Mouse (Mus musculus): ENCODE data around the gene Myl6. TPM values are rescaled to one million over a fixed set of nuclear protein-coding genes. Genes with fewer than 3 reads are reported as not detected.
"Not testable (repeated sequence)": the region's sequence is repeated elsewhere in the genome, so short reads cannot be mapped to it uniquely, and the experiment has no call there.

The Myl6 gene
- polyA plus RNA-seq, 1 experiment from 2014 or later = 1,202 TPM

DNA sequence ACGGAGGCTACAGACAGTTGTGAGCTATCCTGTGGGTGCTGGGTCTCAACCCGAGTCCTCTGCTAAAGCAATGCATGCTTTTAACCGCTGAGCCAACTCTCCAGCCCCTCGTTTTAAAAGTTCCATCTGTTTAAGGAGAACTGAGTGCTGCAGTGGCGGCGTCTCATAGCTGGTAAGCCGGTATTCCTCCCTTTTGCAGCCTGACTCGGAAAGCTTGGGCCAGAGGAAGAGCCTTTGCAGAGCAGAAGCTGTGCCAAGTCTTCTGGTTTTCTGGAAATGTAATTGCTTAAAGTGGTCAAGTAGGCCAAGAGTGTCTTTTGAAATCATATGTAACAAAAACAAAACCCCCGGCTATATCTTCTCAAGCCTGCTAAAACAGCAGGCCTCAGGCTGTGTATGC is 14.3 kb upstream of the Myl6 start:
- Histone ChIP-seq H3K4me3 (no peak overlapping the region), H3K27ac (replicated peaks) (no peak overlapping the region), H3K27me3 (replicated peaks) (no peaks in the 10 kb centered on the region), H3K9me3 (no peaks in the 10 kb centered on the region), H3K4me1 (peaks cover 14% of the 10 kb centered on the region), H3K4me2 (no peak overlapping the region), H3K9ac (no peak overlapping the region), H3K36me3 (peaks cover 46% of the 10 kb centered on the region)
- 72% methylated on average over 9 of the region's 9 CpGs for WGBS
- ATAC-seq (ENCODE audit: extremely low read depth, insufficient number of reproducible peaks, low FRiP score, low TSS enrichment) = no peak

DNA sequence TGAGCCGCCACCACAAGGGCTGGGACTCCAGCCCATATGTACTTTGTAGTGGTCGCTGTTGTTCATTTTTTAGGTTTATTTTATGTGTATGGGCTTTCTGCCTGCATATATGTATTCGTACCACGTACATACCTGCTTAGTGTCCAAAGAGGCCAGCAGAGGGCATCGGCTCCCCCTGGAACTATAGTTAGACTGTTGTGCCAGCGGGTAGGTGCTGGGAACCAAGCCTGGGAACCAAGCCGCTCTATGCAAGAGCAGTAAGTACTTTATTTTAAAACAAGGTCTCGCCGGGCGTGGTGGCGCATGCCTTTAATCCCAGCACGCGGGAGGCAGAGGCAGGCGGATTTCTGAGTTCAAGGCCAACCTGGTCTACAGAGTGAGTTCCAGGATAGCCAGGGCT is 12.0 kb upstream of the Myl6 start:
- H3K4me3 ChIP-seq = no peak overlapping the region
- peaks cover 23% of the 10 kb centered on the region for H3K36me3 ChIP-seq
- peaks cover 14% of the 10 kb centered on the region for H3K4me1 ChIP-seq
- H3K9ac ChIP-seq = no peak overlapping the region
- no peak overlapping the region for H3K4me2 ChIP-seq
- no peak overlapping the region for H3K27ac ChIP-seq (replicated peaks)
- no peaks in the 10 kb centered on the region for H3K27me3 ChIP-seq (replicated peaks)
- ATAC-seq (ENCODE audit: extremely low read depth, insufficient number of reproducible peaks, low FRiP score, low TSS enrichment) = no peak
- no peaks in the 10 kb centered on the region for H3K9me3 ChIP-seq
- WGBS = 93% methylated on average over 14 of the region's 14 CpGs

GRCm38 (mm10) chr10:128505371-128505667 is 11.4 kb upstream of the Myl6 start:
- Histone ChIP-seq H3K4me1 (peaks cover 14% of the 10 kb centered on the region), H3K36me3 (peaks cover 16% of the 10 kb centered on the region)
- not testable (repeated sequence) for H3K4me2 ChIP-seq; H3K9ac ChIP-seq; H3K4me3 ChIP-seq; H3K9me3 ChIP-seq; H3K27me3 ChIP-seq (replicated peaks); H3K27ac ChIP-seq (replicated peaks); ATAC-seq (ENCODE audit: extremely low read depth, insufficient number of reproducible peaks, low FRiP score, low TSS enrichment)
- 74% methylated on average over 5 of the region's 5 CpGs for WGBS

DNA sequence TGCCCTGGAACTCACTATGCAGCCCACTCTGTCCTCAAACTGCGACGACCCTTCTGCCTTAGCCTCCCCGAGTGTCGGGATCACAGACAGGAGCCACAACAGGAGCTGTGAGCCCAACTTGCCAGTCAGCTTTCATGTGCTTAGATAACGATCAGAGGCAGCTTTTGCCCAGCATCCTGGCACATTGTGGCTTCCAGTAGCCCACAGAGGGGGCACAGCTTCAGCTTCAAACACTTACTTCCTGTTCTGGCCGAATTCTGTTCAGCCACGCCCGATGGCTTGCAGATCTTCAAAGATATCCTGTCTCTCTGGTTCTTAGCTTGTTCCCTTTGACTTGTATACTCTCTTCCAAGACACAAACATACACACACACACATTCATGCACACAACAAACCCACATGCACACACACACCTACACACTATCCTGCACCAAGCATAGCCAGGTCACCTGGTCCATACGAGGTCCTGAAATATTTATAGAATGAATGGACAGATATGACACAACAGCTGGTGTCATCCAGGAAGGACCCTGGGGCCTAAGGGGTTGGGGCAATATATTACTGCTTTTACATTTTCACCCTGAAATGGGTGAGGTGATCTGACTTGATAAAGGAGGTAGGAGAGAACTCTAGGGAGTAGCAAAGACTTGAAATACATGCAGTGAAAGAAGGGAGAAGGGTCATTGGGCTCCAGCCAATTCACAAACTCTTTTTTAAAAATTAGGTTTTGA is 10.9 kb upstream of the Myl6 start:
- peaks cover 17% of the 10 kb centered on the region for H3K4me1 ChIP-seq
- H3K9ac ChIP-seq = no peak overlapping the region
- H3K4me2 ChIP-seq = no peak overlapping the region
- no peaks in the 10 kb centered on the region for H3K27me3 ChIP-seq (replicated peaks)
- ATAC-seq (ENCODE audit: extremely low read depth, insufficient number of reproducible peaks, low FRiP score, low TSS enrichment) = no peak
- no peak overlapping the region for H3K27ac ChIP-seq (replicated peaks)
- peaks cover 11% of the 10 kb centered on the region for H3K36me3 ChIP-seq
- no peaks in the 10 kb centered on the region for H3K9me3 ChIP-seq
- H3K4me3 ChIP-seq = no peak overlapping the region
- 61% methylated on average over 9 of the region's 9 CpGs for WGBS

- ATAC-seq (ENCODE audit: extremely low read depth, insufficient number of reproducible peaks, low FRiP score, low TSS enrichment) = no peak
These were observed 10.1 kb upstream of the Myl6 start for GRCm38 (mm10) chr10:128504012-128504411.

GRCm38 (mm10) chr10:128503532-128503931 is 9.6 kb upstream of the Myl6 start:
- Histone ChIP-seq H3K27ac (replicated peaks) (no peak overlapping the region), H3K27me3 (replicated peaks) (no peaks in the 10 kb centered on the region), H3K36me3 (peaks cover 2% of the 10 kb centered on the region; the same call in 1 of the 2 replicates), H3K4me2 (no peak overlapping the region), H3K9me3 (no peaks in the 10 kb centered on the region), H3K9ac (no peak overlapping the region), H3K4me1 (peaks cover 21% of the 10 kb centered on the region), H3K4me3 (no peak overlapping the region)
- 73% methylated on average over 8 of the region's 8 CpGs for WGBS
- ATAC-seq (ENCODE audit: extremely low read depth, insufficient number of reproducible peaks, low FRiP score, low TSS enrichment) = no peak

More at GRCm38 (mm10) chr10:128504012-128504411, 10.1 kb upstream of the Myl6 start:
- H3K36me3 ChIP-seq = peaks cover 3% of the 10 kb centered on the region
- no peak overlapping the region for H3K4me3 ChIP-seq
- no peaks in the 10 kb centered on the region for H3K27me3 ChIP-seq (replicated peaks)
- H3K9me3 ChIP-seq = no peaks in the 10 kb centered on the region
- no peak overlapping the region for H3K4me2 ChIP-seq
- peaks cover 21% of the 10 kb centered on the region for H3K4me1 ChIP-seq
- H3K9ac ChIP-seq = no peak overlapping the region
- 79% methylated on average over 3 of the region's 3 CpGs for WGBS
- no peak overlapping the region for H3K27ac ChIP-seq (replicated peaks)

- peaks cover 30% of the 10 kb centered on the region for H3K4me1 ChIP-seq
- no peak overlapping the region for H3K27ac ChIP-seq (replicated peaks)
- ATAC-seq (ENCODE audit: extremely low read depth, insufficient number of reproducible peaks, low FRiP score, low TSS enrichment) = no peak
- H3K9me3 ChIP-seq = no peaks in the 10 kb centered on the region
- H3K9ac ChIP-seq = no peak overlapping the region
- WGBS = 70% methylated on average over 5 of the region's 5 CpGs
- H3K27me3 ChIP-seq (replicated peaks) = no peaks in the 10 kb centered on the region
- H3K4me3 ChIP-seq = no peak overlapping the region
- H3K36me3 ChIP-seq = peaks cover 2% of the 10 kb centered on the region; the same call in 1 of the 2 replicates
- no peak overlapping the region for H3K4me2 ChIP-seq
These were observed 8.4 kb upstream of the Myl6 start for GRCm38 (mm10) chr10:128502341-128502740.

- Histone ChIP-seq H3K36me3 (no peaks in the 10 kb centered on the region), H3K27me3 (replicated peaks) (no peaks in the 10 kb centered on the region), H3K9me3 (no peaks in the 10 kb centered on the region), H3K4me2 (peak overlapping the region; percentile 82), H3K27ac (replicated peaks) (peak overlapping the region; percentile 93), H3K9ac (peak overlapping the region; percentile 87), H3K4me1 (peaks cover 50% of the 10 kb centered on the region), H3K4me3 (peak overlapping the region; percentile 68)
- 1% methylated on average over 21 of the region's 21 CpGs for WGBS
- ATAC-seq (ENCODE audit: extremely low read depth, insufficient number of reproducible peaks, low FRiP score, low TSS enrichment) = no peak; the same call in 1 of the 2 replicates
These were observed 5.2 kb upstream of the Myl6 start for GRCm38 (mm10) chr10:128499116-128499671.

DNA sequence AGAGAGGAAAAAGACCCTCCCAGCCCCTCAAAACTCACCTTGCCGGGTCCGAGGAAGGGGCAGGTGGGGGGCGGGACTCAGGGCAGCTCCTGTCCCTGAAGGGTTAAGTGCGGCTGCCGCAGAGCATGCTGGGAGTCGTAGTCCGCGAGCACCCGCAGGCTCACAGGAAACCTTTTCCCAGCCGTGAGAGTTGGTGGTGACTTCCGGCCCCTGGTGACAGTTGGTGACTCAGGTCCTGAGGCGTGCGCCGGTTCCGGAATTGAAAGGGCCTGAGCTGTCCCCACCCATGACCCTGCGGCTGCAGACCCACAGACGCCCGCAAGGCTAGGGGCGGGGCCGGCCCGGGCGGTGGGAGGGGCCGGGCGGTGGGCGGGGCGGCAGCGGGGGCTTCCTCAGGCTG is 4.6 kb upstream of the Myl6 start, which contains the start of gene Myl6b:
Gene Myl6b (minus strand): TSS at position 96 of the 400 bp plus-strand sequence.
- Histone ChIP-seq H3K9ac (peak within 1 kb of the TSS; percentile 87), H3K4me1 (peaks cover 48% of the 10 kb centered on the region), H3K4me2 (peak within 1 kb of the TSS; percentile 82), H3K9me3 (no peaks in the 10 kb centered on the region), H3K36me3 (no peaks in the 10 kb centered on the region), H3K27ac (replicated peaks) (peak within 1 kb of the TSS; percentile 93), H3K4me3 (peak within 1 kb of the TSS; percentile 68), H3K27me3 (replicated peaks) (no peaks in the 10 kb centered on the region)
- ATAC-seq (ENCODE audit: extremely low read depth, insufficient number of reproducible peaks, low FRiP score, low TSS enrichment) = peak; percentile 92
- under 1% methylated on average over 27 of the region's 27 CpGs for WGBS

GRCm38 (mm10) chr10:128497134-128497737 is 3.3 kb upstream of the Myl6 start:
- Histone ChIP-seq H3K4me1 (peaks cover 49% of the 10 kb centered on the region), H3K36me3 (peaks cover 3% of the 10 kb centered on the region), H3K27ac (replicated peaks) (no peak overlapping the region), H3K9ac (peak overlapping the region; percentile 33), H3K27me3 (replicated peaks) (no peaks in the 10 kb centered on the region), H3K4me3 (no peak overlapping the region), H3K9me3 (no peaks in the 10 kb centered on the region), H3K4me2 (no peak overlapping the region)
- WGBS = 37% methylated on average over 6 of the region's 6 CpGs
- ATAC-seq (ENCODE audit: extremely low read depth, insufficient number of reproducible peaks, low FRiP score, low TSS enrichment) = no peak

DNA sequence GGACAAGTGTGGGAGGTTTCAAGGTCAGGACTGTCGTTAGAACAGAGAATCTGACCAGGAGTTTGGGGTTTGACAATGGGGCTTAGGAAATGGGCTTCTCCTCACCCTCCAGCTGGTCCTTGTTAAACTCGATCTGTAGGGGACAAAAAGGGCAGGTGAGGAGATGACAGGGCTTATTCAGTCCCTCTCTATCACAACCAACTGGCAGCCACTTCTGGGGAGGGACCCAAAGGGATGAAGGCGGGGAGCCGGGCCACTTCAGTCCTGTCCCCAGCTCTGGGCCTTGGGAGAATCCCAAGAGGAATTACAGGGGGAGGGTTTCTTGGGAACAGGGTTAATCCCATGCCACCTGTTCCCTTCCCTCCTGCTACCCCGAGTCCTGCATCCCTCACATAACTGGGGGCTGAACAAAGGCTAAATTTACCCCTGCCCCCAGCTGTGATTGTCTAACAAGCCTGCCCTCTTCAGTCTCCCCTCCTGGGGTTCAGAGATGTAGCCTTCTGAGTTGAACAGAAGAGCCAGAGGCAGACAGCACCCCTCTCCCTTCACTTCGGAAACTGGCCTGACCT is 2.6 kb upstream of the Myl6 start:
- ATAC-seq (ENCODE audit: extremely low read depth, insufficient number of reproducible peaks, low FRiP score, low TSS enrichment) = no peak
- Histone ChIP-seq H3K4me1 (peaks cover 55% of the 10 kb centered on the region), H3K27ac (replicated peaks) (peak overlapping the region; percentile 51; the same call in 1 of the 2 replicates), H3K9ac (peak overlapping the region; percentile 26), H3K36me3 (peaks cover 9% of the 10 kb centered on the region), H3K9me3 (no peaks in the 10 kb centered on the region), H3K27me3 (replicated peaks) (no peaks in the 10 kb centered on the region), H3K4me2 (no peak overlapping the region), H3K4me3 (no peak overlapping the region)
- WGBS = 30% methylated on average over 6 of the region's 6 CpGs

All from heart, embryonic 13.5 days (tissue).